Mouse (Mus musculus): ENCODE results near the gene Il1r1. TPM values are rescaled to one million over a fixed set of nuclear protein-coding genes. Genes with fewer than 3 reads are reported as not detected.
A peak's percentile ranks its signal among the peaks of the same experiment; 100 is the strongest.

Gene Il1r1
- polyA plus RNA-seq, 1 experiment from 2014 or later, result 0.62 TPM

DNA sequence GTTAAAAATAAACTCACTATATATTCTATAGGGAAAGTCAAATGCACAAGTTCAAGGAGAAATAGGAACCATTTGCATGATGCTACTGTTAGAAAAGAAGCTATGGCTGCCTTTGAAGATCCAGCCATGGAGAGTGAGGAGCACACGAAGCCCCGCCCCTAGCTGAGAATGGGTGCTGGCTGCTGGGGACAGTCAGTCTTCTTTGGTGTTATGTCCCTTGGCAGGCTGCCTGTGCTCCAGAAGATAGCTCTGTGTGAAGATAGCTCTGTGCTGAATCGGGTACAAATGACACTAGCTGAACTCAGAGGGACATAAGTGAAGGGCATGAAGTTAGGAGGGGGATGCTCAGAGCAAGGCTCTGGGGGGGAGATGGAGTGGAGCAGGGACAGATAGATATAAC is 86.2 kb downstream of the Il1r1 start:
- Histone ChIP-seq H3K36me3 (replicated peaks) (no peaks in the 10 kb centered on the region), H3K4me1 (0 out of 2 replicates have a peak, but pooled peaks cover 2% of the 10 kb centered on the region), H3K4me3 (no peak overlapping the region), H3K27me3 (replicated peaks; ENCODE audit: low read depth, poor library complexity, severe bottlenecking) (no peaks in the 10 kb centered on the region), H3K27ac (replicated peaks) (no peak overlapping the region), H3K9me3 (no peaks in the 10 kb centered on the region)
- WGBS, result 91% methylated on average over 3 of the region's 3 CpGs
- DNase-seq (ENCODE audit: low spot score), result no peak

DNA sequence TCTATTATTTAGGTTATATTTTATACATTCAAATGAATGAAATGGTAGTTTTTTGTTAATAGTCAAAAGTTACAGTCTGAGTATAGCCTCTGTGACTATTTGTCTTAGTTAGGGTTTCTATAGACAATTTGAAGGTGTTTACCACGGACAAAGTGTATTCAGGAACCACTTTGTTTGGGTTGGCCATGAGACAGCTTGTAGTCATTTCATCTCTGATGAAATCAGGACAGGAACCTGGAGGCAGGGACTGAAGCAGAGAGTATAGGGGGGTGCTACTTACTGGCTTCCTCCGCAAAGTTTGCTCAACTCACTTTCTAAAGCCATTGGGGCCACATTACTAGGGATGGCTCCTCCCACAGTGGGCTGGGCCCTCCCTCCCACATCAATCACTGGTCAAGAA is 86.7 kb downstream of the Il1r1 start:
- no peak overlapping the region for H3K27ac ChIP-seq (replicated peaks)
- H3K27me3 ChIP-seq (replicated peaks; ENCODE audit: low read depth, poor library complexity, severe bottlenecking), result no peaks in the 10 kb centered on the region
- H3K36me3 ChIP-seq (replicated peaks), result no peaks in the 10 kb centered on the region
- H3K4me3 ChIP-seq, result no peak overlapping the region
- 0 out of 2 replicates have a peak, but pooled peaks cover 2% of the 10 kb centered on the region for H3K4me1 ChIP-seq
- H3K9me3 ChIP-seq, result no peaks in the 10 kb centered on the region
- WGBS, result 81% methylated on average over 2 of the region's 2 CpGs
- DNase-seq (ENCODE audit: low spot score), result no peak

DNA sequence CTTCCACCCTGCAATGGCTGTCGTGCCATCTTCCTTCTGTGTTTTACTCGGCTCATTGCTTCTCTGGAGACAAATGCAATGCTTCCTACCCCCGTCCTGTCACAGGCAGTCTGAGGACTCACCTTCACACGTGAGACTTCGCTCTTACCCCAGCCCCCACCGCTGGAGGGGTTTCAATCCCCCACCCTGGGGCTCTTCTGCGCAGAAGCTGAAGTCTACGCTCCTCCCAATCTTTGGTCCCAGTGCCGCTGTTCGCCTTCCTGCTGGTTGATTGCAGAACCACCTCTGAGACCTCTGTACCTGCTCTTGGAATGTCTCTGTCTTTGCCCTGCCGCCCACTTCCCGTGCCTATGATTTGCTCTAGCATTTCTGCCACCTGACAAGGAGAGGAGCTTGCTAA is 89.1 kb downstream of the Il1r1 start:
- no peaks in the 10 kb centered on the region for H3K36me3 ChIP-seq (replicated peaks)
- no peak for DNase-seq (ENCODE audit: low spot score)
- no peak overlapping the region for H3K4me3 ChIP-seq
- H3K9me3 ChIP-seq, result no peaks in the 10 kb centered on the region
- 79% methylated on average over 12 of the region's 12 CpGs for WGBS
- no peak overlapping the region for H3K27ac ChIP-seq (replicated peaks)
- 0 out of 2 replicates have a peak, but pooled peaks cover 2% of the 10 kb centered on the region for H3K4me1 ChIP-seq
- no peaks in the 10 kb centered on the region for H3K27me3 ChIP-seq (replicated peaks; ENCODE audit: low read depth, poor library complexity, severe bottlenecking)

DNA sequence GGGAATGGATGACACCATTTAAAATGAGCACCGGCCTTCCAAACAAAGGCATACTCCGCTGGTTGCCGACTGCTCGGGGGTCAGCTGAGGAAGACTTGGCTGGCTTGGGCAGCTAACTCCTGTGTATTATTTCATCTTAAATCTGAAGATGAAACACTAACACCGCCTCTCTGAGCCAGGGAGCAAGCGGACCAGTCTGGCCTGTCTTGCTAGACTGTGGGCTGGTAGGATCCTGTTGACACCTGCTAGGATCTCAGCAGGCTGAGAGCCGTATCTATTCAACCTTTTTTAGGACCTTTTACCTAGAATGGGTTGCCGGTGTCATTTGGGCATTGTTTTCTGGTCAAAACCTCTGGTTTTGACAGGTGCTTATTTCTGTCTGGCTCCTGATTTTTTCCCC is 92.8 kb downstream of the Il1r1 start:
- DNase-seq (ENCODE audit: low spot score), result no peak

DNA sequence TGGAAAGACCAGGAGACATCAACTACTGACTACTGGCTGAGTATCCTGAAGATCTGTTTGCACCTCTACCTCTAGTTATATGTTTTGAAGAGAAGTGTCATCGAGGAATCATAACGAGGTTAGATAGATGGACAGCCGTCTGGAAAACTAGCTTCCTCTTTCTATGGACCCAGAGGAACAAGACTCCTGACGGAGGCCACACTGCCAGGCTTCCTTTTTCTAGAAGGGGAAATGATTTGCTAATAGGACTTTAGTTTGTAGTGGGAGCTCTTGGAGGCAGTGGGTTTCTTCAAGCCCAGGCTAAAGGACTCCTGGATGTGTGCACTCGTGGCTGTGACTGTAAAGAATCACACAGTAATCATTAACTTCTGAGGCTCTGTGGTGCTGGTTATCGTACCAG is 96.9 kb downstream of the Il1r1 start:
- Histone ChIP-seq H3K9me3 (no peaks in the 10 kb centered on the region), H3K4me1 (peaks cover 29% of the 10 kb centered on the region), H3K36me3 (replicated peaks) (no peaks in the 10 kb centered on the region), H3K27me3 (replicated peaks; ENCODE audit: low read depth, poor library complexity, severe bottlenecking) (peaks cover 36% of the 10 kb centered on the region), H3K27ac (replicated peaks) (no peak overlapping the region), H3K4me3 (no peak overlapping the region)
- no peak for DNase-seq (ENCODE audit: low spot score)
- WGBS, result 80% methylated on average over 6 of the region's 6 CpGs

More for the DNA sequence above, 92.8 kb downstream of the Il1r1 start:
- H3K9me3 ChIP-seq, result no peaks in the 10 kb centered on the region
- peaks cover 9% of the 10 kb centered on the region for H3K4me1 ChIP-seq
- no peak overlapping the region for H3K4me3 ChIP-seq
- H3K27ac ChIP-seq (replicated peaks), result no peak overlapping the region
- H3K36me3 ChIP-seq (replicated peaks), result no peaks in the 10 kb centered on the region
- 88% methylated on average over 8 of the region's 8 CpGs for whole genome bisulfite sequencing
- H3K27me3 ChIP-seq (replicated peaks; ENCODE audit: low read depth, poor library complexity, severe bottlenecking), result no peaks in the 10 kb centered on the region

DNA sequence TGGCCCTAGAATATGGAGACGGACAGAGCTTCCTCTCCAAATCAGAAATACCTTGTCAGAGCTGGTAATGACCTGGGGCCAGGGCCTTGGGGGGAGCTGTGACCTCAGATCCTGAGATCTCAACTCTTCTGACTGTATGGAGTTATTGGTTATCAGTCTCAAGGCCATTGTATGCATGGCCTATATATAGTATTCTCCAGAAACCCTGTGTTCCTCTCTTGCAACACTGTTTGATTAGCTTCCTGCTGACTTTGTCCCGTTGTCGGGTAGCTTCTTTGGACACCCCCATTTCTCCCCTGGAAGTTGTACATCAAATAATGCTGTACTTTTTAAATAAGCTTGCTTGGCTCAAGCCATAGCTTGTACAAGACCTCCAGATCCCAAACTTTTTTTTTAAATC is 97.7 kb downstream of the Il1r1 start:
- Histone ChIP-seq H3K4me1 (peaks cover 29% of the 10 kb centered on the region), H3K27me3 (replicated peaks; ENCODE audit: low read depth, poor library complexity, severe bottlenecking) (peaks cover 43% of the 10 kb centered on the region), H3K9me3 (no peaks in the 10 kb centered on the region), H3K36me3 (replicated peaks) (no peaks in the 10 kb centered on the region), H3K4me3 (no peak overlapping the region), H3K27ac (replicated peaks) (no peak overlapping the region)
- WGBS, result 85% methylated on average over 3 of the region's 3 CpGs
- DNase-seq (ENCODE audit: low spot score), result no peak

DNA sequence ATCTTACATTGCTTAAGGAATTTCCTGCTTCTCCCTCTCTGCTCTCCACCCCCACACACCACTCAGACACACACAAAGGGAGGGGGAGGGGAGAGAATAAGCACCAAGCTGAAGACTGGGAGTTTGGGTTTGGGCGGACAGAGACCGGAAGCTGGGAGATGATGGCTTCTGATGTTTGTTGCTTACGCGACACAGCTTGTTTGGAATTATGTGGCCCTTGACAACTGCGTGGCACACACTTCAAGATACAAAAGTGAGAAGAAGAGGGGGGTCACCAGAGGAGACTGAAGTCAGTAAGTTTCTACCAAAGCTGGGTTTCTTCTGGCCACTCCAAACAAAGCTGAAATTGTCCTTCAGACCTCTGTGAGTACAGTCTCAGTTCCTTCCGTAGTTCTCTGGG is 99.6 kb downstream of the Il1r1 start, which contains the start of gene Il1rl2:
Gene Il1rl2 (plus strand): TSS at position 154 of the 400 bp plus-strand sequence.
- peaks cover 49% of the 10 kb centered on the region for H3K27me3 ChIP-seq (replicated peaks; ENCODE audit: low read depth, poor library complexity, severe bottlenecking)

DNA sequence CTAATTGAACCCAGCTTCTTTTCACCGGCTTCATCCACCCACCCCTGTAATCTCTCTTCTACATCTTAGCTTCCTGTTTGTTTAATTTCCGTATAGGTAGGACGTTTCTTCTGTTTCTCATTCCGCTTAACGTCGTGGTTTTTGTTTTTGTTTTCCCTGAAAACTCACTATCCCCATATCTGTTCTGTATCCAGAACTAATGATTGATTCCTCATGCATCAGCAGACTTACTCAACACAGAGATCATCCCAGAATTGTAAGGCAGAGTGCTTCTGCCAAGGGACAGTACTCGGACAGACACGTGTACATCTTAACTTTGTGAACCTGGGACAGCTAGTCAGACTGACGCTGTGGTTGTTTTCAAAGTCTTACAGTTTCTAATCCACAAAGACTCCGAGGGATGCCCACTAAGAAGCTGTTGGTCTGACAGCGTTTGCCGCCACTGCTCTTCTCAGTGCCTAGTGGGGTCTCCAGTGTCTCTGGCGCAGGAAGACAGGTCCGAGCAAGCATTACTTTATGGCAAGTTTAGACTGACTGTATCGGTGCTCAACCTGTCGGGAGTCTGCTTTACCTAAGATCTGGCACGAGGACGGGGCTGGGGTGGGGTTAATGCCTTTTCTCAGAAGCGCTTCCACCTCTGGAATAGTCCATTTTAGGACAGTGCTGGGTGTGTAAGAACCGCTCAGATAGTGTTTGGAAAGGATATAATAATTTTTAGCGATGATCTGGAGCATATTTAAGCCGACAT is 100.2 kb downstream of the Il1r1 start:
- peak; percentile 50 for DNase-seq (ENCODE audit: low spot score)
- H3K27ac ChIP-seq (replicated peaks), result no peak overlapping the region
- peaks cover 26% of the 10 kb centered on the region for H3K4me1 ChIP-seq
- peaks cover 49% of the 10 kb centered on the region for H3K27me3 ChIP-seq (replicated peaks; ENCODE audit: low read depth, poor library complexity, severe bottlenecking)
- 4% methylated on average over 22 of the region's 22 CpGs for WGBS
- peak overlapping the region; percentile 52 for H3K4me3 ChIP-seq
- H3K36me3 ChIP-seq (replicated peaks), result no peaks in the 10 kb centered on the region
- H3K9me3 ChIP-seq, result no peaks in the 10 kb centered on the region

More for the DNA sequence above, 99.6 kb downstream of the Il1r1 start, which contains the start of gene Il1rl2:
- Histone ChIP-seq H3K36me3 (replicated peaks) (no peaks in the 10 kb centered on the region), H3K9me3 (no peaks in the 10 kb centered on the region), H3K27ac (replicated peaks) (peak within 1 kb of the TSS; percentile 53), H3K4me1 (peaks cover 29% of the 10 kb centered on the region), H3K4me3 (peak within 1 kb of the TSS; percentile 52)
- DNase-seq (ENCODE audit: low spot score), result peak; percentile 47
- WGBS, result 23% methylated on average over 6 of the region's 6 CpGs

DNA sequence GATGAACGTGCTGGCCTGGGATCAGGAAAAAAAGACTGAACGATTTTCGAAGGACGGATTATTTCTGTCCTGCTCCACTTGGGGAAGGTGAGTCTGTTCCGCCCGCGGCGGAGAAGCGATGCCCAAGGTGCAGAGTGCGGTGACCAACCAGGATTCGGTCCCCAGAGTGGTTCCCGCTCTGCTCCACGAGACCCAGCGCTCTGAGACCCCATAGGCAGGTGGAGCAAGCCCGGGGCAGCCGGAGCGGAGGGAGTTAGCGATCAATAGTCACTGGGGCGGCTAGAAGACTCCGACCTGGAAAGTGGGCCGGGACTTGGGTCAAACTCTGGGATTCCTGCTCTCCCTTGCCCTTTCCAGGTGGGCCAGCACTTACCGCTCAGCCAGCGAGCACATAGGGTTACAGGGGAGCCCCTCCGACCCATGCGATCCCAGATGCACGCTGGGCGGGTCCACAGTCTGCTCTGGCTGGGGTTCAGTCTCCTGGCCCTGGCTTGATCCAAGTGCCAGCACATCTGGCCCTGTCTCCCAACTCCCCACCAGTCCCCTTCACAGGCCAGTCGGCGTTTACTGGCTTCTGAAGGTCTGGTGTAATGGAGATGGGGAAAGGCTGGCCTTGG is 100.9 kb downstream of the Il1r1 start:
- WGBS, result 1% methylated on average over 29 of the region's 29 CpGs

DNA sequence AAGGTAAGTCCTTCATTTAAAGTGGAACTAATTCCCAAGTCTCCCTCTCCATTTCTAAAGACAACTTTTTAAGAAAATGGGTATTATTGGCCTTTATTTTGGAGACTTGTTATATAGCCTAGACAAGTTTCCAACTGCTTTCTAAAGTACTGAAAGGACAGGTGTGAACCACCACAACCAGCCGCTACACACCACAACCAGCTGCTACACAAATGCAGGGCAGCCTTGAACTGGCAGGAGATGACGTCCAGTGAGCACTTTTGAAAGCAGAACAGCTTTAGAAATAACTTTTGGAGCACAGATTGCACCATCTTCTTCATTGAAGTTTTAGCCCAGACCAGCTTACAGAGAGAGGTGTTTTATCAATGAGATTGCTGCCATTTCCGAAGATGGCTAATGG is 102.7 kb downstream of the Il1r1 start:
- 83% methylated on average over 3 of the region's 3 CpGs for WGBS
- DNase-seq (ENCODE audit: low spot score), result no peak
- no peaks in the 10 kb centered on the region for H3K9me3 ChIP-seq
- peaks cover 49% of the 10 kb centered on the region for H3K27me3 ChIP-seq (replicated peaks; ENCODE audit: low read depth, poor library complexity, severe bottlenecking)
- H3K4me3 ChIP-seq, result no peak overlapping the region
- H3K4me1 ChIP-seq, result peaks cover 23% of the 10 kb centered on the region
- no peak overlapping the region for H3K27ac ChIP-seq (replicated peaks)
- no peaks in the 10 kb centered on the region for H3K36me3 ChIP-seq (replicated peaks)

More for the DNA sequence above, 100.9 kb downstream of the Il1r1 start:
- peak; percentile 60 for DNase-seq (ENCODE audit: low spot score)
- Histone ChIP-seq H3K27ac (replicated peaks) (peak overlapping the region; percentile 54), H3K4me3 (peak overlapping the region; percentile 52), H3K4me1 (peaks cover 23% of the 10 kb centered on the region), H3K27me3 (replicated peaks; ENCODE audit: low read depth, poor library complexity, severe bottlenecking) (peaks cover 49% of the 10 kb centered on the region), H3K9me3 (no peaks in the 10 kb centered on the region), H3K36me3 (replicated peaks) (no peaks in the 10 kb centered on the region)

DNA sequence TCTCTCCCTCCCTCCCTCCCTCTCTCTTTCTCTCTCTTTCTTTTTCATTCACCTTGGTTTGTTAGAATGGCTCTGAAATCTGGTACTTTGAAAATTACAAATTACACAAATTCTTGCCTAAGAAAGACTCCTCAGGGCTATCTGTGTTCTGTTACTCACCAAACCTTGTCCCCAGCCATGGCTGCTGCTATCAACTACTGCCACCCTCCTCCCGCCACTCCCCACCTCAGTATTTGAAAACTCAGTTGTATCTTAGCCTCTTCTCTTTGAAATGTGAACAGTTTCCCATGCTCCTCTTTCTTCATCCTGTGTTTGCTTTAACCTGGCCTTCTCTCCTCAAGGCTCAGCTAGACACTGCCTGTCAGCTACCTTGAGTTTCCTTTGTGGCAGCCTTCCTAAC is 104.6 kb downstream of the Il1r1 start:
- Histone ChIP-seq H3K27ac (replicated peaks) (no peak overlapping the region), H3K36me3 (replicated peaks) (no peaks in the 10 kb centered on the region), H3K4me1 (peaks cover 17% of the 10 kb centered on the region), H3K27me3 (replicated peaks; ENCODE audit: low read depth, poor library complexity, severe bottlenecking) (peaks cover 36% of the 10 kb centered on the region), H3K9me3 (no peaks in the 10 kb centered on the region), H3K4me3 (no peak overlapping the region)
- 55% methylated on average over 1 of the region's 1 CpGs for WGBS
- DNase-seq (ENCODE audit: low spot score), result no peak

DNA sequence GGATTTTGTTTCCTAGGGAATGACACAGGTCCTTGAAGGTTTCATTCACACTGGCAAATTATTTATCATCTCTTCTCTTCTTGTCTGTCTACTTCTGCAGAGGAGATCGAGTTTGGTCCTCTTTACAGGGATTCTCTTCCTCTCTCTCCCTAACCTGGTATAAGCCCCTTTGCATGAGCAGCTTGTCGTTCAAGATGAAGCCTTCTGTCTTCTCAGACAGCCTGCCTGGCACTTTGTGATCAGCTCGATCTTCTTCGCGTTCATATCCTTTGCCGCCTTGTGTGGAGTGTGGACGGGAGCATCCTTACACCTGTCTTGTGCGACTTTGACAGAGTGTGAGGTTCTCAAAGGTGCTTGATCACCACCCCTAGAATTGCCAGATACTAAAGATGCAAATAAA is 105.3 kb downstream of the Il1r1 start:
- H3K36me3 ChIP-seq (replicated peaks), result no peaks in the 10 kb centered on the region
- H3K27ac ChIP-seq (replicated peaks), result no peak overlapping the region
- no peak overlapping the region for H3K4me3 ChIP-seq
- H3K4me1 ChIP-seq, result peaks cover 10% of the 10 kb centered on the region
- H3K9me3 ChIP-seq, result no peaks in the 10 kb centered on the region
- peaks cover 29% of the 10 kb centered on the region for H3K27me3 ChIP-seq (replicated peaks; ENCODE audit: low read depth, poor library complexity, severe bottlenecking)
- WGBS, result 89% methylated on average over 8 of the region's 8 CpGs
- DNase-seq (ENCODE audit: low spot score), result no peak

DNA sequence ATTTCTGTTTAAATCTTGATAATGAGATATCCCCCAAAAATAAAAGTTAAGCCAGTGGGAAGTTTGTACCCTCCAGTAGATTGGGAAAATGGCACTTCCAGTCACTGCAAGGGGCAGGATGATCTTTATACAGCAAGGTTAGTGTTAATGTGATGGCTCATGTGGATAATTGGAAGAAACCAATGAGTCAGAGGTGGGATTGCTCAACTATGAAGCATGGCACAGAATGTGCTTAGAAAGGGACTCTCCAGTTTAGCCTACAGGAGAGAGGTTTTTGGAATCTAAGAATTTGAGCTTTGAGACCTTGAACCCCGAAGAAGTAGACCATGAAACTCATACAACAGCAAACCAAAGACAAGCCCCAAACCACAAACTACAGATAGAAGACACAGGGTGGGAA is 114.5 kb downstream of the Il1r1 start:
- Histone ChIP-seq H3K4me1 (no peaks in the 10 kb centered on the region), H3K4me3 (no peak overlapping the region), H3K36me3 (replicated peaks) (no peaks in the 10 kb centered on the region), H3K9me3 (no peaks in the 10 kb centered on the region), H3K27me3 (replicated peaks; ENCODE audit: low read depth, poor library complexity, severe bottlenecking) (no peaks in the 10 kb centered on the region), H3K27ac (replicated peaks) (no peak overlapping the region)
- no peak for DNase-seq (ENCODE audit: low spot score)
- 85% methylated on average over 1 of the region's 1 CpGs for WGBS
